Mouse (Mus musculus) neutrophil, adult 5-6 weeks (primary cell): ENCODE measurements around the gene Gas2l1. TPM values are rescaled to one million over a fixed set of nuclear protein-coding genes. Genes with fewer than 3 reads are reported as not detected.

Experiments used
- ATAC-seq: fragments of 151-379, 151-347 bp; 2 replicates; pipeline ENCODE4 v1.8.0; 2017; ENCODE audit warnings: mild to moderate bottlenecking, moderate TSS enrichment; ENCODE audit not compliant: insufficient number of reproducible peaks, poor library complexity, low FRiP score, severe bottlenecking; ENCODE audit errors: extremely low read depth
- total RNA-seq: library from RNA; stranded (forward); fragments of 200-1000 nt; gene quantifications from 2 replicates; pipeline ENCODE4 v1.2.3, GENCODE M21; 2017

Gas2l1 gene
- total RNA-seq, 1 experiment from 2014 or later = 7.0 TPM

DNA sequence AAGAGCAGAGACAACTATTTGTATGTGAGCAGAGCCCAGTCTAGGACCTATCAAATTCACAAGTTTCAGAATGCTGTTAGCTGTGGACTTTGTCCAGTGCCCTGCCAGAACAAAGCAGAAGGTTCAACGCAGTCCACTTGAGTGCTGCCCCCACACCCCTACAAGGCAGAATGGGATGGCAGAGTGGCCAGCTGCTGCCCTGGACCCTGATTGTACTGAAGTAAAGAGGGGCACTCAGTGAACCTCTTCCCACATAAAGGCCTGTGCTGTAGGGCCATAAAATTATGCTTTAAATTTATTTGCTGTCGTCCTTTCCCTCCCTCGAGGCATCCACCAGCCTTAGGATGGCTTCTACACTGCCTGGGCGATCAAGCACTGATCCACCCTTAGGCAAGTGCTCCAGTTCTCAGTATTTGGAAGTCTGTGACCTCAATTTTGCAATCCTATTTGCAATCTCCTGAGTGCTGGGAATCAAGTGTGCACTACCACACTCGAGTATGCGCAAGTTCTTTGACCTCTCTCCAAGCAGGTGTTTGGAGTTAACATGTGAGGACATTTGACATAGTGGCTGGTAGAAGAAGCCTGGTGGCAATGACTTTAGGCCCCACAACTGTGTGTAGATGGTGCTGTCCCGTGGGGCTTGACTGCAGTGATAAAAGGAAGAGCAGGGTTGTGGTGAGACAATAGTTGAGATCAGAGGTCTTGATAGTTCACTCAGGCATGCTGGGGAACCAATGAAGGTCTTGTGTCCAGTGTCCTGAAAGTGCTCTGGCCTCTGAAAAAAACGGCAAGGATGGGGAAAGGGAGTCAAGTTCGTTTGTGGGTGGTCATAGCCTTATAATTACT is 3.2 kb upstream of the Gas2l1 start:
- no peak for ATAC-seq

GRCm38 (mm10) chr11:5067063-5067462 is 1.9 kb upstream of the Gas2l1 start:
- ATAC-seq = no peak

DNA sequence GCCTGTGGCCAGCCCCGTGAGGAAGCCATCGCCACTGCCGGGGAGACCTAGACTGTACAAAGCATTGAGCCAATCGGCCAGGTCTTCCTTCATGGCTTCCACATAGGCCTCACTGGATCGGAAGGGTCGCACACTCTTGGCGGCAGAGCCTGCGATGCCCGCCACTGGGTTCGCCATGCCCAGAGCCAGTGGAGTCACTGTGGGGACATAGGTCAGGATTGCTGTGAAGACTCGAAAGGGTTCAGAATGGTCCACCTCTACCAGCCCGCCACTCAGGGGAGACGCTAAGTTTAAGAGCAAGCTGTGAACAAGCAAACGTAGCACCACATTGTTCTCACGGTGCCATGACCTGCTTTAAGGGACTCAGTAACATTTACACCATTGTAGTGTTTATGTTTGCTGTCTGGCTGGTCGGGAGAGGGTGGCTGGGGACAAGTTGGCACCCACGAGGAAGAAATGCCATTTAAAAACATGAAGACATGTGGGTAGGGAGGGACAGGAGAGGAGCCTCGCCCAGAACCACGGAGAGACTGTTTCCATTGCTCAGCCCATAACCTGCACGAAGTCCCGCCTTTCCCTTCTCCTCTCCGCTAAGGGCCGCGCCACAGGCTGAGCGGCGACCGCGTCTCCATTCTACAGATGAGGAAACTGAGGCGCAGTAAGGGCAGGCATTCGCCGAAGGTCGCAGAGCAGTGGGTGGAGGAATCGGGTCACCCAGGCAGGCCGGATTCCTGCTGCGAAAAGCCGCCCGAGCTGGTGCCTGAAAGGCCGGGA is 658 bp downstream of the Gas2l1 start:
- ATAC-seq = no peak

DNA sequence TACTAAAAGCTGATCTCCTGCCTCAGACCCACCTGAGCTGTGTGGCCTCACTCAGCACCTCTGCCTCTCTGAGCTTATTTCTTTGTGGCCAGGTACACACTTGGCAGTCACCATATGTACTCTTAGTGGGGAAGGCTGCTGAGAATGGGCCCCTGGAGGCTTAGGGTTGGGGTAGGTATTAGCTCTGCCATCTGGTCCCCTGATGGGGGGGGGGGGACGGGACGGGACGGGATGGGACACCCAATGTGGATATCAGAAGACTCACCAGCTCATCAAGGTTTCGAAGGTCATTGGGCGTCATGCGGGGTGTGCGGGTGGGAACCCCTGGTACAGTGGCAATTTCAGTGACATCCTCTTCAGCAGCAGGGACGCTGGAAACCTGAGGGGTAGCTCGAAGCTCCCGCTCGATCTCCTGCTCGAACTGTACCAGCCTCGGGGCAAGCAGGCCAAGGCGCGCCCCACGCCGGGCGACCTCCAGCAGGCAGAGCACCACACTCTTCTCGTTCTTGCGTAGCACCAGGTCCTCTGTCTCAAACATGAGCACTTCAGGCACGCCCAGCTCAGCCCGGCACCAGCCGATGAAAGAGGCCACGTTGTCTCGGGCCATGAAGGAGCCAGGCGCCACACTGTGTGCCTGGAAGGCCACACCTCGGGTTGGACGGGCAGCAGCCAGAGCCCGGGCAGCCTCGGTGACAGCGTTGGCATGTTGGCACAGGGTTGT is 1.4 kb downstream of the Gas2l1 start:
- ATAC-seq = no peak

GRCm38 (mm10) chr11:5062860-5063505 is 2.1 kb downstream of the Gas2l1 start:
- ATAC-seq = no peak

DNA sequence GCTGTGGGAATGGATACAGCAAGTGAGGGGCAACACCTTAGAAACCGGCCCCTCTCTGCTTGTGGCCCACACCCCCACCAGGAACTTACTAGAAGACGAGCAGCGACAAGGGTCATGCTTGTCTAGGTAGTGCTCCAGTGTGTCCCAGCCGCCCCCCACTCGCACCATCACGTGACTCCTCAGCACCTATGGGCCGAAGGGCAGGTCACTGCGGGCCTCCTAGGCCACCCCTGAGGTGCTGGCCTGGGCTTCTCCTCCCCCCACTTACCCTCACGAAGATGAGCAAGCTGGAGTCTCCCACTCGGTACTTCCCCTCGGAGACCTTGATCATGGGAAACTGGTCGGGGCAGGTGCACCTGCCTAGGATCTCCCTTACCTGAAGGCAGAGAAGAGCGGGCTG is 2.8 kb downstream of the Gas2l1 start:
- ATAC-seq = no peak

- ATAC-seq = peak; percentile 11; the same call in 1 of the 2 replicates
Measured at GRCm38 (mm10) chr11:5061413-5062139, 3.6 kb downstream of the Gas2l1 start.

DNA sequence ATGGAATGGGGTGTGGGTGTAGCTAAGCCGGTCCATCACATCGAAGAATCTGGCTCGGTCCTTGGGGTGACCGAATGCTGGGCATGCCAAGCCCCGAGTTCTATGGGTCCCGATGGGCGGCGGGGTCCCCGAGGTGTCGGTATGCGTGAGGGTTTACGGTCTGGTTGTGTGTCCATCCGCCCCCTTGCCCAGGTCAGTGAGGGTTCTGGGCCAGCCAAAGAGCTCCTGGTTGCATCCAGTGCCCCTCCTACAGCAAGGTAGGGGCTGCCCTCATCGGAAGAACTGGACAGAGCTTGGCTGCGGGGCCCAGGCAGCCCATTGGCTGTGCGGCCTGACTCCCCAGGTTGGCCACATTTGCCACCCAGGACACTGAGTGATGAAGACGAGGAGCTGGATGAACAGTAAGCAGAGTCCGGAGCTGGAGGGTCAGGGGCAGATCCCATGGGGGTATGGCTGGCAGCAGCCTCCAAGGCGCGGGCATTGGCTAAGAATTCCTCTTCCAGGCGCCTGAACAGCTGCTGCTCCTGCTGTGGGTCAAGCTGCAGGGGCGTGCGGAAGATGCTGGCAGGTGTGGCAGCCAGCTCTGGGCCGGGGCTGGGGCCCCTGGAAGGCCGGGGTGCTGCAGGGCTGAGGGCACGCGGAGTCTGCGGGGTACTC is 4.2 kb downstream of the Gas2l1 start:
- ATAC-seq = no peak

DNA sequence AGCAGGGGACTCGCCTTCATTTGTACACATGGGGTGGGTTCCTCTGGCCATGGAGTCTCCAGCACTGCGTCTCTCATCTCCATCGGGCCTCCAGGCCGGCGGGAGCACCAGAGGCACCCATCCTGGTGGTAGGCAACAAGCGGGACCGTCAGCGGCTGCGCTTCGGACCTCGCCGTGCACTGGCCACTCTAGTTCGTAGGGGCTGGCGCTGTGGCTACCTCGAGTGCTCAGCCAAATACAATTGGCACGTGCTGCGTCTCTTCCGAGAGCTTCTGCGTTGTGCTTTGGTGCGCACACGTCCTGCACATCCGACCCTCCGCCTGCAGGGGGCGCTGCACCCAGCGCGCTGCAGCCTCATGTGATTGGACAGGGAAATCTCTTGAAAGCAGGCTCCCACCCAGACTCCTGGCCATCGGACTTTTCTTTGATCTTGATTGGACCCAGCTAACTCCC is 5.4 kb downstream of the Gas2l1 start:
- no peak for ATAC-seq

DNA sequence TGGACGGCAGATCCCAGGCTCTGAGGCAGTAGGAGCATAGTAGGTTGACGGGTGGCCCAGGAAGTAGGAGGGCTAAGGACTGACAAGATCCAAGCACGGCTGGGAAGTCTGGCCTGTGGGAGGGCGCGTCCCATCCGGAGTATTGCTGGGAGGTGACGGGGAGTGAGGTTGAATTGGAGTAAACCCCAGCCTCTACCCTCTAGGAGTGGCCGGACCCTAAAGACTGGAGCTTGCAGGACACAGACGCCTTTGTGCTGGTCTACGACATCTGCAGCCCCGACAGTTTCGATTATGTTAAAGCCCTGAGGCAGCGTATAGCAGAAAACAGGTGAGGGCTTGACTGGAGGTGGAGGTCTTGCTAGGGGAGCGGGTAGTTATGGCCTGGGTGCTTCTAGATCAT is 5.9 kb downstream of the Gas2l1 start:
- ATAC-seq = no peak

DNA sequence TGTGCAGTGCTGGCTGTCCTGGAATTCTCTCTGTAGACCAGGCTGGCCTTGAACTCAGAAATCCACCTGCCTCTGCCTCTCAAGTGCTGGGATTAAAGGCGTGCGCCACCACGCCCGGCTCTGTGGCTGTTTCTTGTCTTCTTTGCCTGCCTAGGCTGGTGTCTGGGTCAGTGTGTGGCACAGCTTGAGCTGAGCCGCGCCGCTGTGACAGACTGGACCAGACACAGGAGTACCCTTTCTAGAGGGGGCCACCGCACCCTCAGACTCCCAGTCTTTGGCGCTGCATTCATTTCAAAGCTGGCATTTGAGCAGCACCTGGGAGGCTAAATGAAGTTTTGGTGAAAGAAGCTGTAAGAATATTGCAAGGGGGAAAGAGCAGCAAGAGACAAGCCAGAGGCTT is 6.3 kb downstream of the Gas2l1 start:
- no peak for ATAC-seq

- ATAC-seq = peak; percentile 21; the same call in 1 of the 2 replicates
Measured at GRCm38 (mm10) chr11:5057856-5058641, 7.1 kb downstream of the Gas2l1 start, which contains the start of gene Rasl10a. Rasl10a (plus strand) TSS chr11:5058128.

- no peak for ATAC-seq
Measured at GRCm38 (mm10) chr11:5057541-5057855, 7.6 kb downstream of the Gas2l1 start.

DNA sequence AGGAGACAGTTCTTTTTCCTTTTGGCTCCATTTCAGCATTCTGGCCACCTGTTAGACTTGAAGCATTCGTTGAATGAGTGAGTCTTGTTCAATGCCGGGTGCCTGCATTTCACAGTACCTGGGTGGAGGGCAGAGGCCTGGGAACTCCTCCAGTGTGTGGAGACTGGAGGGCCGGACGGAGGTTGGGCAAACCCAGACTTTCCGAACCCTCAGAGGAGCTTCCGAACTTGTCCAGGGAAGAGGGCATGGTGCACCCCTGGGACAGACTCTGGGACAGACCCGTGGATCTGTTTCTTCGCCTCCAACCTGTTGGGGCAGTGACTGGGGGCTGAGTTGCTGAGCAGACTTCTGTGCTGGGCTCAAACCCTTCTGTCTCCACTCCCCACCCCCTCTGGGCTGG is 8.1 kb downstream of the Gas2l1 start:
- ATAC-seq = no peak

DNA sequence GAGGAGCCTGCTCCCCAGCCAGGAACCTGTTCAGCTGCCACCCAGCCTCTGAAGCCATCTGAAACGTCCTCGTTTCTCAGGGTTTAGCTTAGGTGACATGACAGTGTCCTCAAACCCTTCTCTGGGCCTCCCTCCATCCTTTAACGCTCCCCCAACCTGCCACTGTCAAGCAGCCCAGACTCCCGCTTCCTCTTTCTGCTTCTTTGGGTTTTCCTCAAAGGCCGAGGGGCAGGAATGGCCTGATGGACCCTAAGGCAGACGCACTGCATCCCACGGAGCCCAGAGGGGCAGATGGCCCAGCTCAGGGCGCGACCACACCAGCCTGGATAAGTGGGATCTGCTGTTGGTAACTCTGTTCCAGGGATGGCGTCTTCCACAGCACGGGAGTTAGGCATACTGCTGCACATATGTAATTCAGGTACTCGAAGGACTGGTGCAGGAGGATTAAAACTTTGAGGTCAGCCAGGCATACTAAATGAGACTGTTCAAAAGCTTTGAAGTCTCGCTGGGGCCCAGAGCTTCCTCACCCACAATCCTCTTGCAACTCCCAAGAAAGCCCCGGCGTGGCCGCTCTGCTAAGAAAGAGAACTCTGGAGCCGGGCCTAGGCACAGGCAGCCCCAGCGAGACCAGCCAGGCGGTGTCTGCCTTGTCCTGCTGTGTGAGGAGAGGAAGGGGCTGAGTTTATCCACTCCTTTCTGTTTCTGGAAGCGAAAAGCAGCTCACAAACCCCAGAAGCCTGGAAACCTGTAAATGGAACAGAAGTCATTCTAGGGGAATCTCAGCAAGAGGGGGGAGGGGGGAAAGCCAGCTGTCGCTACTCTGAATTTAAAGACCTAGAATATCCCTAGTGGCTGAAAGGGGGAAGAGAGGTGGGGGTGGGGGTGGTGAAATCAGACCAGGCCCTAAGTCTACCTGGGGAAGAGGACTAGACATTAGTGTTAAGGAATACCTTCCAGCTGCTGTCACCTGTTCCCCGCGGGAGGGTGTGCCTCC is 8.9 kb downstream of the Gas2l1 start:
- no peak for ATAC-seq

DNA sequence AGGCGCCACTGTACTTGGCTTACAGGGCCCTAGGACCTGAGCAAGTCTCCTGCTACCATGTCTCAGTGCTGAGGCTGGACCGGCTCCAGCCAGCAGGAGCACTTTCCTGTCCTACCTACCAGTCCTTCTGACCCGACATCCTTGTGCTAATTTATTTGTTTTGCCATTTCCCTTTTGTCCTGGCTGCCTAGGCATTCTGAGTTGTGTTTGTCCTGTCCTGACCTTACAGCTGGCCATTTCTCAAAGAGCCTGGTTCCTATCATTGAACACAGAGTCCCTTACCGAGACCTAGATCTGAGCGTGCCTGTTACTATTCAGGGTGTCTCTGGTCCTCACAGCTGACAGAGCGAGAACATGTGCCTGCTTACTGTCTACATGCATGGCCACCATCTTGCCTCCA is 10.3 kb downstream of the Gas2l1 start:
- no peak for ATAC-seq
